Mouse (Mus musculus) lung, postnatal 4 days (tissue): ENCODE results near the gene Matn4.
"Not testable (repeated sequence)": the region's sequence is repeated elsewhere in the genome, so short reads cannot be mapped to it uniquely, and the experiment has no call there.

Experiments used
- DNase-seq, 2 experiments: peaks; one replicate each; pipeline ENCODE4 v3.0.0; 2021

Matn4 gene

DNA sequence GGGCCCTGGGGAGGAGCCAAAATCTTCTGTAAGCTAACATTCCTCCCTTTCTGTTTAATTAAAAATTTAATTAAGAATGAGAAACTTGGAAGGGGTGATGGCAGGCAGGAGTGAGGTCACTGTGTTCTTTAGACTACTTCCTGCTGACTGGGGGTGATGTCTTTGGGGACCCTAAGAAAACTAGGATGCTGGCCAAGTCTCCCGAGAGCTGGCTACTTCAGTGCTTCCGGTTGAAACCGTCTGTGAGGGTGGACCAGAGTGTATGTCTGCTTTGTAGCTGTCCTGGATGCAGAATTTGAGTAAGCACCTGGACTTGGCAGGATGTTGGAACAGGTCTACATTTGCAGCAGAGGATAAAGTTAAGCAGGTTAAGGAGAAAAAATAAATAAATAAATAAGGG, 38.0 kb downstream of the Matn4 start:
- no peak for DNase-seq

DNA sequence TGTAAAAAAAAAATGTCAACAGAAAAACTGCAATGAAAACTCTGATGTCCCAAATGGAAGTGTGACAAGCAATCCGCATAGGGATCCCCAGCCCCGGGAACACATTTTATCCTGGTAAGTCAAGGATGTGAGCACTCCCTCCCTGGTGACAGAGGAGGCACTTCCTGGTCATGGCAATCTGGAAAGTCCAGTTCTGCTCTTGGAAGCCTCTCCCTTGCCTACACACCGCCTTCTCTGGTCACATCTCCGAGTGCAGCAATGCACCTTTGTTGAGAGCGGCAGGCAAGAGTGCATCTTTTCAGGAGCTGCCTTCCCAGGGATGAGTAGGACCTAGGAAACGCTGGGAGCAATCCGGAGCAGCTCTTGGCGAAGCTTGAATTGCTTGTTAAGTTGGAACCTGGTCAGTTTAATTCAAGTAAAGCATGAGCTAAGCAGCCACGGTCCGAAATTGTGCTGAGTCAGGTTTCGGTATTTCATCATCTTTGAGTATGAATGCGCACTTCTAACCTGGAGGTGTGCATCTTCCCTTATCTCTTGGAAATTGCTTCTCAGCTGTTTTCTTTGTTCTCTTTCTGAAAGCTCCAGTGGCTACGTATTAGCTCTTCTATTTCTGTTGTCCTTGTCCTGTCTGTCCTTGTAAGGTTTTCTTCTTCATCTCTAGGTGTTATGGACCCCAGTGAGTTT, 43.8 kb downstream of the Matn4 start:
- peak in 1 of 2 experiments; percentile 20 for DNase-seq

DNA sequence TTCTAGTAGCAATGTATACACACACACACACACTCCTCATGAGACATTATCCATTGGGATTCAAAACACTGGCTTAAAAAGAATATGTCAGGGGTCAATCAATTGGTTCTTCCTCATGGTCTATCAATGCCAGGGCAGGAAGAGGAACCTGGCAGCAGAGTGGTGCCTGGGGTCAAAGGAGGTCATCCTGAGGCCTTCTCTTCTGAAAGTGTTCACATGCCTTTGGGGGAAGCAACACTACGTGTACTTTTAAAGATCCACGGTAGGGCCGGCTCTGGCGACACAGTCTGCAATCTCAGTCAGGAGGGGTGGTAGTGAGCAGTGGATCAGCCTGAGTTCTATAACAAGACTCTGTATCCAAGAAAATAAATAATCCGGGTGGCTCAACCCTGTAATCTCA, 45.3 kb downstream of the Matn4 start:
- DNase-seq: no peak

DNA sequence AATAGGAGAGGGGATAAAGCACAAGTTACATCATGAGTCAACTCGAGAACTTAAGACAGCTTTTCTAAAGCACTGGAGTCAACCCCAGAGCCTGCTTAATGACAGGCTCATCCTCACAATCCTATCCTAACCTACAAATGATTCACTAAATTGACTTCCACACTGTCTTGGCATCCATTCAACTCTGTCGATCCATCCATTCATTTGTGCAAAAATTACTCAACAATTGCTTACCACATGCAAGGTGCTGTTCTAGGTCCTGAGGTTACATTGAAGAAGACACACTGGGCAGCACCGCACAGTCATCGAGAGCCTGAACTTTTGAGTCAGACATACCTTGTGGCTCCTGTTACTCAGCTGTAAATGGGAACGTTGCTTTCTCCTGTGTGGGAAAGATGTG, 45.9 kb downstream of the Matn4 start:
- no peak for DNase-seq

DNA sequence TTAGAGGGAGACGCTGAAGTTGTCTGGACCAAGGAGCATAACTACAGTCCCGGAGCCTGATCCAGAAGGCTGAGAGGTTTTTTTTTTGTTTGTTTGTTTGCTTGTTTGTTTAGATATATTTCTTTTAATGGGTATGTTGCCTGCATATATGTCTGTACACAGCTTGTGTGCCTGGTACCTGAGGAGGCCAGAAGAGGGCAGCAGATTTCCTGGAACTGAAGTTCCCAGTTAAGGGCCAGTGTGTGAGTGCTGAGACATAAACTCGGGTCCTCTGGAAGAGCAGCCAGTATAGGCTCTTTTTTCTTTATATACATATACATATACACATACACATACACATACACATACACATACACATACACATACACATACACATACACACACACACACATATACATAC, 46.6 kb downstream of the Matn4 start:
- DNase-seq: no peak

DNA sequence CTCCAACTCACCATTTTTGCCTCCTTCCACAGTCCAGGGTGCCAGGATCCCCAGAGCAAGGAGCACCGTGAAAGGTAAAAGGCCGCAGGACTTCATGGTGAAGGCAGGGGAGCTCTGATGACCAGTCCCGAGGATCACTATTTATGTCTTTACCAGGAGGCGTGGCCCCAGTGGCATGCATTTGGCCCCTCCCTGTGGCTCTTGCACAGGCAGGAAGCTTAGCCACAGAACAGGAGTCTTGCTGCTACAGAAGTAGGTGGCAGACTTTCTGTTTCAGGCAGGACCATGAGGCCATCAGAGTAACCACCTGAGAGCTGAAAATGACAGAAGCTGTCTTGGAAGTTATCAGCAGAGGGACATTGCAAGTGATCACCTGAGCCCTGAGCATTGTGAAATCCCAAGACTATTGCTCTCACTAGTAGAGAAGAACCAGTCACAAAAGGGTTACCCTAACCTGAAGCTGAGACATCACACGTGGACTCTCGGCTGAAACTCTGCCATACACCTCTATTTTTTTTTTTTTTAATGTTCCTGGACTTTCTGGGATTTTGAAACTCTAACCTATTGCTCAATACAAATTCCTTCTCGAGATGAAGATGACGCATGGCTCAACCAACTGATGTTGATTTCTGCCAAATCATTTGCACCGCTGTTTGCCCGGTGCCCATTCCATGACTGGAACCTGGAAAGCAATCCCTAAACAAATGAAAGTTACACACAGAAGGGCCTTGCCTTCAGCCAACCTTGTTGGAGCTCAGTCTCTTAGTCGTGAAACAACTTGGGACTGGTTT, 48.6 kb downstream of the Matn4 start:
- DNase-seq: peak; percentile 33 to 38

DNA sequence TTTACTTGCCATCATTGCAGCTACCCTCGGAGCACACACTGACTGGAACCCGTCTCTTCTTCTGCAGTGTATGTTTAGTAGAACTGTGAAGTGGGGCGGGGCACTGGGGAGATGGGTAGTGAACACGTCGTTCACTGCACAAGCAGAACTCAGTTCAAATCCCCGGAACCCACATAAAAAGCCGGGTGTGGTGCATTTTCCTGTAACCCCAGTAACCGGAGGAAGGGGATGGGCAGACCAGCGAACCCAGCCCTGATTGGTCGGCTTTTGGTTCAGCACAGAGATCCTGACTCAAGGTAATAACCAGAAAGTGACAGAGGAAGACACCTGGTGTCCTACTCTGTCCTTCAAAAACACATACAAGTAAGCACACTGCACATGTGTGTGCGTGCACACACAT, 51.6 kb downstream of the Matn4 start:
- no peak for DNase-seq

DNA sequence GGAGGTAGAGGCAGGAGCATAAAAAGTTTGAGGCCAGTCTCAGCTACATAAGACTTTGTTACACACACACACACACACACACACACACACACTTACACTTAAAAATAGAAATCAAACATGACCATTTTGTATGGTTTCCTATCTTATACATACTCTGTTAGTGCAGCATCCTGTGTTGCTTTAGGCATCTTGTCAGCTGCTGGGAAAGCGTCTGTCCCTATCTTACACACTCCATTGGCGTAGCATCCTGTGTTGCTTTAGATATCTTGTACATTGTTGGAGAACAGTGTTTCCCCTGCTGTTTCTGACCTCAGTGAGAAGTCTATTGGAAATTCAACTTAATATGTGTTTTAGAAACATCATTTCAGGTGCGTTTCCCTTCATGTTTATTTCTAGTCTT, 52.3 kb downstream of the Matn4 start:
- DNase-seq: no peak

DNA sequence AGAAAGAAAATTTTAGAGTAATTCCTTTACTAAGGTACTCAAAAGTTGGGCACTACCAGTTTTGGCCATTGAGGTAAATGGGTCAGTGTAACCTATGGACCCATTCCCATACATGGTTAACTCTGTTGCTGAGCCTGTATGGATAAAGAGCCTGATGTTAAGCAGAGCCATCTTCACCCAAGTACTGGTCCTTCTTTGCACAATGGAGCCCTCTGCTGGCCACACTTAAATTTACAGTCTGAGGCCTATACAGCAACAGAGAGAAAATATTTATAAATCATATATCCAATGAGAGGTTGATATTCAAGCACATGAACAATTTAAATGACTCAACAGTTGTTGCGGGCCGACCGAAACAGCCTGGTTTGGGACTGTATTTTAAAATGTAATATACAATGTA, 56.0 kb downstream of the Matn4 start:
- peak in 1 of 2 experiments; percentile 55 for DNase-seq

DNA sequence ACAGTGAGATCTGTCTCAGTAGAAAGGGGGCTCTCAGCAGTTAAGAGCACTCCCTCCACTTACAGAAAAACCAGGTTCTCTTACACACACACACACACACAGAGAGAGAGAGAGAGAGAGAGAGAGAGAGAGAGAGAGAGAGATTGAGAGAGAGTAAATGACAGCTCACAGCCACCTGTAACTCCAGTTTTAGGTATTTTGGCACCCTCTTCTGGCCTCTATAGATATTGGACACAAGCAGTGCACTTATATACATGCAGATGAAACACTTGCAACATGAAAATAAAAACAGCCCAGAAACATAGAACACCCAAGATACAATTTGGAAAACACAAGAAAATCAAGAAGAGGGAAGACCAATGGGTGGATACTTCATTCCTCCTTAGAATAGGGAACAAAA, 57.3 kb downstream of the Matn4 start:
- DNase-seq: not testable (repeated sequence)

DNA sequence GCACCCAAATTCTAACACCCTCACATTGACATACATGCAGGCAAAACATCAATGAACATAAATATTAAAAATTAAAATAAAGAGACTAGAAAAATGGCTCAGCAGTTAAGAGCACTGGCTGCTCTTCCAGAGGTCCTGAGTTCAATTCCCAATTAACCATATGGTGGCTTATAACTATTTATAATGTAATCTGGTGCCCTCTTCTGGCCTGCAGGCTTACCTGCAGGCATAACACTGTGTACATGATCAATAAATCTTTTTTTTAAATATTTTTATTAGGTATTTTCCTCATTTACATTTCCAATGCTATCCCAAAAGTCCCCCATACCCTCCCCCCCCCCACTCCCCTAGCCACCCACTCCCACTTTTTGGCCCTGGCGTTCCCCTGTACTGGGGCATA, 61.2 kb downstream of the Matn4 start:
- not testable (repeated sequence) for DNase-seq
